Mouse (Mus musculus) liver, embryonic 11.5 days (tissue): ENCODE results near the gene Entpd3. TPM values are rescaled to one million over a fixed set of nuclear protein-coding genes. Genes with fewer than 3 reads are reported as not detected.
A peak's percentile ranks its signal among the peaks of the same experiment; 100 is the strongest.

Source experiments
- ATAC-seq: fragments of 200-750 bp; cut with Nextera tagmentation; replicated peaks from 2 replicates; pipeline ENCODE4 v1.8.0; 2017; ENCODE audit warnings: moderate number of reproducible peaks, mild to moderate bottlenecking, moderate TSS enrichment, moderate library complexity; ENCODE audit not compliant: low FRiP score
- DNase-seq: peaks from one replicate; pipeline ENCODE4 v3.0.0-alpha.2; 2017; ENCODE audit warnings: low spot score
- H3K27ac ChIP-seq: fragments of 300-500 bp; sonication (generic); 2 replicates; pipeline ENCODE4 v1.5.1; 2014; ENCODE audit warnings: mild to moderate bottlenecking, low read depth, low read length, control low read depth
- H3K27me3 ChIP-seq: fragments of 300-500 bp; sonication (generic); replicated peaks from 2 replicates; pipeline ENCODE4 v1.6.1; 2014; ENCODE audit warnings: low read length, mixed read lengths; ENCODE audit not compliant: control insufficient read depth, insufficient read depth
- H3K36me3 ChIP-seq: fragments of 300-500 bp; sonication (generic); 2 replicates; pipeline ENCODE4 v1.6.1; 2014; ENCODE audit warnings: mild to moderate bottlenecking, low read length, moderate library complexity, mixed read lengths; ENCODE audit not compliant: control insufficient read depth, insufficient read depth
- H3K4me1 ChIP-seq: fragments of 300-500 bp; sonication (generic); replicated peaks from 2 replicates; pipeline ENCODE4 v1.6.1; 2014; ENCODE audit warnings: low read length, mixed read lengths; ENCODE audit not compliant: control insufficient read depth, insufficient read depth
- H3K4me2 ChIP-seq: fragments of 300-500 bp; sonication (generic); 2 replicates; pipeline ENCODE4 v1.6.1; 2014; ENCODE audit warnings: mild to moderate bottlenecking, control low read depth, moderate library complexity
- H3K4me3 ChIP-seq: fragments of 300-500 bp; sonication (generic); 2 replicates; pipeline ENCODE4 v1.5.1; 2014; ENCODE audit warnings: low read depth, low read length, control low read depth
- H3K9ac ChIP-seq: fragments of 300-500 bp; sonication (generic); 2 replicates; pipeline ENCODE4 v1.6.1; 2014; ENCODE audit warnings: low read depth, low read length, control low read depth
- H3K9me3 ChIP-seq: fragments of 300-500 bp; sonication (generic); 2 replicates; pipeline ENCODE4 v1.6.1; 2016; ENCODE audit warnings: low read length, inconsistent platforms, mixed read lengths; ENCODE audit not compliant: control insufficient read depth
- WGBS: fragments of 180-500 bp; shearing (Covaris S2); extraction: QIAGEN DNeasy Blood & Tissue Kit; methylation state at CpG from one replicate; pipeline ENCODE4 v1.1.7; 2014; 5-methylcytosine and 5-hydroxymethylcytosine counted together
- polyA plus RNA-seq: library from polyadenylated mRNA; unstranded; fragments of >200 nt; fragmentation: Nextera tagmentation; extraction: Ambion mirVana; gene quantifications from 2 replicates; pipeline ENCODE4 v1.2.1, GENCODE M21; 2014

The Entpd3 gene
- 0.12 and 0.22 TPM in 2 replicates for polyA plus RNA-seq

DNA sequence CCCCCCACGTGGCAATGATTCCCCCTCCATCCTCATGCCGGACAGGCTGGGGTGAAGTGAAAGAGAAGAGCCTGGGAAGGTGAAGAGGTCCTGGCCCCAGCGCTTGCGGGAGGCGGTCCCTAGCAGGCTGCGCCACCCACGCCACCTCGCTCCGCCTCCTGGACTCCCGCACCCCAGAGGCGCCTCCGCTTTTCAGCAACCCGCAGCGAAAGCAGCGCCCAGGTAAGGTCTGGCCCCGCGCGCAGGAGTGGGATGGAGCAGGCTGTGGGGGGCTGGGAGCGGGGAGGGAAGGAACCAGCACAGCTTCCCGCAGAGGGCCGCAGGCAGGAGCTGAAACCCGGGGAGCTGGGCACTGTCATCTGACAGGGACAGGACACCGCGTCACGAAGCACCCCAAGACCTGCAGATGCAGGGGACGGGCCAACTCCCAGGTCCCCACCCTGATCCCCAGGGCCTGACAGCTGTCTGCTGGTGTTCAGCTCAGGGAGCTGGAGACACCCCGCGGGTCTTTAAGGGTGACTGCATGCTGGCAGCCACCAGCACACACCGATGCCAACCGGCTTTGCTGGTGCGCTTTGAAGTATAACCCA is at the start of gene Entpd3:
Entpd3 (plus strand) TSS at position 157 of the 590 bp plus-strand sequence.
- ATAC-seq, result 0 out of 2 replicates have a peak, but pooled peaks have one; percentile 41
- Histone ChIP-seq H3K4me1 (peaks cover 5% of the 10 kb centered on the region; the same call in 1 of the 2 replicates), H3K27ac (no peak within 1 kb of the TSS), H3K4me2 (peak within 1 kb of the TSS; percentile 74), H3K9me3 (no peaks in the 10 kb centered on the region), H3K4me3 (peak within 1 kb of the TSS; percentile 47), H3K36me3 (no peaks in the 10 kb centered on the region), H3K27me3 (peaks cover 30% of the 10 kb centered on the region), H3K9ac (peak within 1 kb of the TSS; percentile 28)
- peak; percentile 43 for DNase-seq
- WGBS, result 3% methylated on average over 30 of the region's 31 CpGs

GRCm38 (mm10) chr9:120491509-120491908 is 48.1 kb upstream of the Entpd3 start:
- ATAC-seq (no peak), DNase-seq (no peak)
- Histone ChIP-seq H3K9me3 (no peaks in the 10 kb centered on the region), H3K36me3 (peaks cover 22% of the 10 kb centered on the region), H3K4me2 (peak overlapping the region; percentile 95), H3K9ac (no peak overlapping the region; the same call in 1 of the 2 replicates), H3K4me1 (peaks cover 9% of the 10 kb centered on the region; the same call in 1 of the 2 replicates), H3K4me3 (peak overlapping the region; percentile 99; the same call in 1 of the 2 replicates), H3K27me3 (no peaks in the 10 kb centered on the region), H3K27ac (no peak overlapping the region)
- 75% methylated on average over 3 of the region's 3 CpGs for WGBS

- Histone ChIP-seq H3K4me1 (peaks cover 9% of the 10 kb centered on the region; the same call in 1 of the 2 replicates), H3K4me2 (peak within 1 kb of the TSS; percentile 95), H3K9me3 (no peaks in the 10 kb centered on the region), H3K36me3 (peaks cover 22% of the 10 kb centered on the region), H3K4me3 (peak within 1 kb of the TSS; percentile 99), H3K9ac (peak within 1 kb of the TSS; percentile 99), H3K27me3 (no peaks in the 10 kb centered on the region), H3K27ac (peak within 1 kb of the TSS; percentile 97)
- no peak for DNase-seq
- peak; percentile 30 for ATAC-seq
- WGBS, result 4% methylated on average over 19 of the region's 19 CpGs
These were observed 47.6 kb upstream of the Entpd3 start, which contains the start of gene Eif1b for GRCm38 (mm10) chr9:120492010-120492399. Gene Eif1b (plus strand): TSS chr9:120492232.

DNA sequence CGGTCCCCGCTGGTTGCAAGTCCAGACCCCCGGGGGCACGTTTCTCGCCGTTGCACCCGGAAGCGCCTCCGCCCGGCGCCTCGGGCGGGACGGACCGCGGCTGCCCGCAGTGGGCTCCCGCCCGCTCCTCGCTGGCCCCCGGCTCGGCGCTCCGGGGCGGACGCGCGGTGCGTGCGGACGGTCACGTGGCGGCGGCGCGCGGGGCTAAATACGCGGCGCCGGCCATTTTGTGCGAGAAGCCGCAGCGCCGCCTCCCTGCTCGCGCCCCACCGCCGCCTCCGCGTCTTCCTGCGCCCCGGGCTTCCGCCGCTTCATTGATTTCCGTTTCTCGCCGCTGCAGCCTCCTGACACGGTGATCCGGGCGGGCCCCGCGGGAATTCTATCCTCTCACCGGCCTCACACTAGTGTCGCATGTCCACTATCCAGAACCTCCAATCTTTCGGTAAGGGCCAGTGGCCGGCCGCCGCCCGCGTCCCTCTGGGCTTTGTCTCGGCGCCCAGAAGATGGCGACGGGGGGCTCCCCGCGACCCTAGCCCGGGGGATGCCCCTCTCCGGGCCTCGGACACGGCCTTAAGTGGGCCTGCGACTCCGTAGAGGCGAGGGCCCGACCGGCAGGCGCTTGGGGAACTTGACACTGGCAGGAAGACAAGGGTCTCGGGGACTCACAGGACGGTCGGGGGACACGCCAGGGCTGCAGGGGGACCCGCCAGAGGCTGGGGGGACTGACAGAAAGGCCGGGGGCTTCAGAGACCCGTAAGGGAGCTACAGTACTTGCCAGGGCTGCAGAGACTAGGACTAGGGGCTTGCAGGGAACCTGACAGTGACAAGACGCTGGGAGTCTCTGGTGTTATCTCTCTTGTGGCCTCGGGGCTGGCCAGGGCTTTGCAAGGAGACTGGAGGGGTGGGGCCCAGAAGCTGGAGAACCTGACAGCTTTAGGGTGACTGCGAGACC is 46.9 kb upstream of the Entpd3 start:
- H3K27ac ChIP-seq, result peak overlapping the region; percentile 97
- H3K27me3 ChIP-seq, result no peaks in the 10 kb centered on the region
- H3K9me3 ChIP-seq, result no peaks in the 10 kb centered on the region
- DNase-seq (peak; percentile 83), ATAC-seq (peak; percentile 89)
- H3K36me3 ChIP-seq, result peaks cover 22% of the 10 kb centered on the region
- H3K4me1 ChIP-seq, result peaks cover 9% of the 10 kb centered on the region; the same call in 1 of the 2 replicates
- peak overlapping the region; percentile 99 for H3K9ac ChIP-seq
- under 1% methylated on average over 91 of the region's 97 CpGs for WGBS
- peak overlapping the region; percentile 99 for H3K4me3 ChIP-seq
- H3K4me2 ChIP-seq, result peak overlapping the region; percentile 95

DNA sequence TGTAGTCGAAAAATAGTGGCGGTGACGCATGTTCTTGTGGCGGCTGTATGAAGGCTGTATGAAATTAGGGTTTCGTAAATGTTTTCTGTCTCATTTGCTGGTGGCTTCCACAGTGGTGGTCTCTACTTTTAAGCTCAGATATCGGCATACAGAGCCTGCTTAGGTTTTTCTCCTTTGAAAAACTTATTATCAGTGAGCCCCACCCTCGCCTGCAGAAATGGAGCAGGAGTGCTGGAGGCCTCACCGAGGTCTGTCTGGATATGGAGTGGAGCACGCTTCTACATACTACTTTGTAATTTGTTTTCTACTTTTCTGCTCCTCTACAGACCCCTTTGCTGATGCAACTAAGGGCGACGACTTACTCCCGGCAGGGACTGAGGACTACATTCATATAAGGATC is 45.8 kb upstream of the Entpd3 start:
- Histone ChIP-seq H3K36me3 (peaks cover 22% of the 10 kb centered on the region), H3K27me3 (no peaks in the 10 kb centered on the region), H3K4me3 (peak overlapping the region; percentile 99), H3K27ac (peak overlapping the region; percentile 97), H3K4me2 (peak overlapping the region; percentile 95), H3K4me1 (peaks cover 9% of the 10 kb centered on the region; the same call in 1 of the 2 replicates), H3K9ac (peak overlapping the region; percentile 99), H3K9me3 (no peaks in the 10 kb centered on the region)
- no peak for DNase-seq
- 73% methylated on average over 12 of the region's 12 CpGs for WGBS
- ATAC-seq, result peak; percentile 35; the same call in 1 of the 2 replicates

- 4% methylated on average over 3 of the region's 3 CpGs for WGBS
- H3K27ac ChIP-seq, result no peak overlapping the region; the same call in 1 of the 2 replicates
- H3K4me1 ChIP-seq, result peaks cover 9% of the 10 kb centered on the region; the same call in 1 of the 2 replicates
- no peak overlapping the region for H3K9ac ChIP-seq
- peaks cover 22% of the 10 kb centered on the region for H3K36me3 ChIP-seq
- no peak overlapping the region for H3K4me2 ChIP-seq
- DNase-seq, result peak; percentile 61
- no peaks in the 10 kb centered on the region for H3K27me3 ChIP-seq
- H3K9me3 ChIP-seq, result no peaks in the 10 kb centered on the region
- H3K4me3 ChIP-seq, result no peak overlapping the region
- ATAC-seq, result no peak
These were observed 42.9 kb upstream of the Entpd3 start for GRCm38 (mm10) chr9:120496691-120497090.

- Histone ChIP-seq H3K4me3 (no peak overlapping the region), H3K9me3 (no peaks in the 10 kb centered on the region), H3K36me3 (peaks cover 22% of the 10 kb centered on the region), H3K9ac (no peak overlapping the region), H3K27ac (no peak overlapping the region), H3K4me1 (peaks cover 9% of the 10 kb centered on the region; the same call in 1 of the 2 replicates), H3K4me2 (no peak overlapping the region), H3K27me3 (no peaks in the 10 kb centered on the region)
- DNase-seq (no peak), ATAC-seq (no peak)
- 77% methylated on average over 5 of the region's 5 CpGs for WGBS
These were observed 41.6 kb upstream of the Entpd3 start for GRCm38 (mm10) chr9:120497983-120498382.

DNA sequence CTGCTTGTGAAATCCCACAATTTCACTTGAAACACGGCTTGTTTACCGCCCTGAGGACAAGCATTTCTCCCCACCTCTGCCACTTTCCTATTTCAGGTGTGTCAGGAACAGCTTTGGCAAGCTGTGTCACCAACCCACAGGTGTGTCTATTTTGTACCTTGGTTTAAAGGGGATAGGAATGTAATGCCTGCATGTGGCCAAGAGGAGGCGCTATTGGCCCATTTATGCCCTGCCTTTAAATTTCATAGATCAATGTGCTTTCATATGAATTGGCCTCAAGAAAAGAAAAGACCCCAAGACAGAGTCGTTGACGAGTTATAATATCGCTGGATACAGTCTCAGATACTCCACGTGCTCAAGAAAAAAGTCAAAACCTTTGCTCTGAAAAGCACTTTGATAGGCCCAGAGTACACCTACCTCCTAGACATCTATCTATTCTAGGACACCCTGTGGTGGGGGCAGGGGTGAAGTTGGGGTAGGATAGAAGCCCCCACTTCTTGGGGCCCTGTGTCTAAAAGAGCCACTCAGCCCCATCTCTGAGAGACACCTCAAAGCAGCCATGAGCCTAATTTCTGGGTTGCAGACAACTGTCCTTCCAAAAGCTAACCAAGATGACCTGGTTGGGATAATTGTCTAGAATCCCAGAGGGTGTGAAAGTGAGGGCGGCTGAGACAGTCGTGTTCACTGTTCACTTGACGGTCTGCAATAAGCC is 38.3 kb upstream of the Entpd3 start:
- DNase-seq, result no peak
- H3K27ac ChIP-seq, result no peak overlapping the region
- H3K4me1 ChIP-seq, result no peaks in the 10 kb centered on the region
- whole genome bisulfite sequencing, result 33% methylated on average over 10 of the region's 10 CpGs
- H3K36me3 ChIP-seq, result no peaks in the 10 kb centered on the region
- H3K4me3 ChIP-seq, result no peak overlapping the region
- H3K9ac ChIP-seq, result no peak overlapping the region
- no peak for ATAC-seq
- H3K27me3 ChIP-seq, result no peaks in the 10 kb centered on the region
- H3K4me2 ChIP-seq, result no peak overlapping the region
- peaks cover under 1% of the 10 kb centered on the region; the same call in 1 of the 2 replicates for H3K9me3 ChIP-seq
